Mouse (Mus musculus) stomach, postnatal 0 days (tissue): ENCODE measurements around the gene Pitpnm2. TPM values are rescaled to one million over a fixed set of nuclear protein-coding genes. Genes with fewer than 3 reads are reported as not detected.

ENCODE experiments used
- ATAC-seq: fragments of 200-750 bp; cut with Nextera tagmentation; 2 replicates; pipeline ENCODE4 v1.8.0; 2017; ENCODE audit not compliant: low FRiP score, low TSS enrichment
- DNase-seq: peaks from one replicate; pipeline ENCODE4 v3.0.0-alpha.2; 2016; ENCODE audit warnings: low spot score
- H3K27ac ChIP-seq: fragments of 300-500 bp; sonication (generic); replicated peaks from 2 replicates; pipeline ENCODE4 v1.5.1; 2014; ENCODE audit warnings: mild to moderate bottlenecking, control low read depth
- H3K27me3 ChIP-seq: fragments of 300-500 bp; sonication (generic); 2 replicates; pipeline ENCODE4 v1.6.1; 2014; ENCODE audit warnings: low read length; ENCODE audit not compliant: control insufficient read depth, insufficient read depth
- H3K36me3 ChIP-seq: fragments of 300-500 bp; sonication (generic); 2 replicates; pipeline ENCODE4 v1.6.1; 2014; ENCODE audit warnings: low read length, mixed read lengths; ENCODE audit not compliant: control insufficient read depth, insufficient read depth
- H3K4me1 ChIP-seq: fragments of 300-500 bp; sonication (generic); replicated peaks from 2 replicates; pipeline ENCODE4 v1.6.1; 2014; ENCODE audit warnings: antibody characterized with exemption; ENCODE audit not compliant: control insufficient read depth, insufficient read depth
- H3K4me2 ChIP-seq: fragments of 300-500 bp; sonication (generic); replicated peaks from 2 replicates; pipeline ENCODE4 v1.6.1; 2014; ENCODE audit warnings: low read depth, mild to moderate bottlenecking, control low read depth, moderate library complexity
- H3K4me3 ChIP-seq: fragments of 300-500 bp; sonication (generic); 2 replicates; pipeline ENCODE4 v1.5.1; 2014; ENCODE audit warnings: low read depth, low read length, control low read depth
- H3K9ac ChIP-seq: fragments of 300-500 bp; sonication (generic); 2 replicates; pipeline ENCODE4 v1.6.1; 2014; ENCODE audit warnings: mild to moderate bottlenecking, low read length, control low read depth, mixed read lengths
- H3K9me3 ChIP-seq: fragments of 300-500 bp; sonication (generic); 2 replicates; pipeline ENCODE4 v1.6.1; 2016; ENCODE audit warnings: low read length; ENCODE audit not compliant: control insufficient read depth
- CTCF ChIP-seq: IDR thresholded peaks from 2 replicates; pipeline ENCODE4 v1.5.1; 2016; ENCODE audit warnings: antibody characterized with exemption, low read depth, mild to moderate bottlenecking, moderate library complexity
- EP300 ChIP-seq: optimal IDR thresholded peaks from 2 replicates; pipeline ENCODE3; 2016; ENCODE audit warnings: antibody characterized with exemption
- WGBS: fragments of 180-500 bp; shearing (Covaris S2); extraction: QIAGEN DNeasy Blood & Tissue Kit; methylation state at CpG from one replicate; pipeline ENCODE4 v1.1.7; 2014; 5-methylcytosine and 5-hydroxymethylcytosine counted together
- polyA plus RNA-seq: library from polyadenylated mRNA; unstranded; fragments of >200 nt; fragmentation: Nextera tagmentation; extraction: Ambion mirVana; gene quantifications from 2 replicates; pipeline ENCODE4 v1.2.1, GENCODE M21; 2015

Pitpnm2 gene
- polyA plus RNA-seq, 1 experiment from 2014 or later, result 1.8 TPM

GRCm38 (mm10) chr5:124266821-124267220, 17.3 kb upstream of the Pitpnm2 start:
- 83% methylated on average over 6 of the region's 6 CpGs for WGBS
- H3K27ac ChIP-seq, result no peak overlapping the region
- no peaks in the 10 kb centered on the region for H3K9me3 ChIP-seq
- no peak overlapping the region for H3K4me2 ChIP-seq
- ATAC-seq (no peak), DNase-seq (no peak)
- no peaks in the 10 kb centered on the region for H3K27me3 ChIP-seq
- H3K4me1 ChIP-seq, result no peaks in the 10 kb centered on the region
- no peak overlapping the region for H3K4me3 ChIP-seq
- TF ChIP-seq EP300 (no peak), CTCF (no peak)
- H3K36me3 ChIP-seq, result no peaks in the 10 kb centered on the region
- H3K9ac ChIP-seq, result no peak overlapping the region

- 51% methylated on average over 4 of the region's 4 CpGs for WGBS
- H3K9me3 ChIP-seq, result no peaks in the 10 kb centered on the region
- H3K4me3 ChIP-seq, result no peak overlapping the region
- H3K27me3 ChIP-seq, result no peaks in the 10 kb centered on the region
- DNase-seq (peak; percentile 41), ATAC-seq (no peak)
- H3K4me2 ChIP-seq, result no peak overlapping the region
- no peak for TF ChIP-seq CTCF
- TF ChIP-seq EP300, result no peak
- no peak overlapping the region for H3K27ac ChIP-seq
- H3K36me3 ChIP-seq, result no peaks in the 10 kb centered on the region
- no peak overlapping the region for H3K9ac ChIP-seq
- H3K4me1 ChIP-seq, result no peaks in the 10 kb centered on the region
These were observed 13.7 kb upstream of the Pitpnm2 start for GRCm38 (mm10) chr5:124263246-124263645.

DNA sequence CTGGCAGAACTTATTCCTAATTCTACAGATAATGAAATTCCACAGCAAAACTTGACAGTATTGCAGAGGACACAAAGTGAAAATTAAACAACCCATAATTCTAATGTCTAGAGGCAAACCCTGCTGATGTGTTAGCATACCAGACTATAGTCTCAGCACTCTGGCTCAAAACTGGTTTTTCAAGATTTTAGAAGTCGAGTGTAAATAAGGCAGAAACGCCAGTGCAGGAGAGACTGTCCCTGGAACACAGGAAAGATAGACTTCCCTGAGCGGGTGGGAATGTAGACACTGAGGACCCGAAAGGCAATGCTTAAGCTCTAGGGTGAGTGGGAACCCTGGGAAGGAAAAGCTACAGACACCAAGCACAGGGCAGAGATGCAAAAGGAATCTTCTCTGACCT, 12.5 kb upstream of the Pitpnm2 start:
- ATAC-seq (no peak), DNase-seq (no peak)
- H3K27me3 ChIP-seq, result no peaks in the 10 kb centered on the region
- H3K27ac ChIP-seq, result peak overlapping the region; percentile 56; the same call in 1 of the 2 replicates
- H3K9ac ChIP-seq, result no peak overlapping the region
- H3K9me3 ChIP-seq, result no peaks in the 10 kb centered on the region
- no peak overlapping the region for H3K4me2 ChIP-seq
- H3K36me3 ChIP-seq, result no peaks in the 10 kb centered on the region
- H3K4me1 ChIP-seq, result no peaks in the 10 kb centered on the region
- no peak overlapping the region for H3K4me3 ChIP-seq
- TF ChIP-seq CTCF (no peak), EP300 (no peak)
- 63% methylated on average over 4 of the region's 4 CpGs for WGBS

DNA sequence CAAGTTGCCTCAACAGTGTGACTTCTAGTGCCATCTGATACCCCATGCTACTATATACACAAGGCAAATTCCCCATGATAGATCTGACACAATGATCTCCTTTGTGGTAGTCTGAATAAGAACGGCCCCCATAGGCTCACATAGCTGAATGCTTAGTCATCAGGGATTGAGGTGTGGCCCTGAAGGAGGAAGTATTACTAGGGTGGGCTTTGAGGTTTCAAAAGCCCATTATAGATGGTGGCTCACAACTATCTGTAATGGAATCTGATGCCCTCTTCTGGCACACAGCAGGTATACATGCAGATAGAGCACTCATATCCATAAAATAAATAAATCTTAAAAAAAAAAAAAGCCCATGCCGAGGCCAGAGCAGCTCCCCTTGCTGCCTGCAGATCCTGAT, 9.6 kb upstream of the Pitpnm2 start:
- TF ChIP-seq CTCF, result peak; percentile 55
- TF ChIP-seq EP300, result no peak
- Histone ChIP-seq H3K27ac (no peak overlapping the region), H3K4me2 (no peak overlapping the region), H3K4me1 (no peaks in the 10 kb centered on the region), H3K4me3 (no peak overlapping the region), H3K36me3 (no peaks in the 10 kb centered on the region), H3K9ac (no peak overlapping the region), H3K27me3 (no peaks in the 10 kb centered on the region), H3K9me3 (no peaks in the 10 kb centered on the region)
- no peak for DNase-seq
- ATAC-seq, result no peak
- 27% methylated on average over 2 of the region's 2 CpGs for WGBS

- no peaks in the 10 kb centered on the region for H3K36me3 ChIP-seq
- DNase-seq (no peak), ATAC-seq (no peak)
- no peaks in the 10 kb centered on the region for H3K9me3 ChIP-seq
- TF ChIP-seq EP300, result no peak
- TF ChIP-seq CTCF, result no peak
- H3K4me1 ChIP-seq, result no peaks in the 10 kb centered on the region
- H3K4me2 ChIP-seq, result no peak overlapping the region
- no peak overlapping the region for H3K4me3 ChIP-seq
- 97% methylated on average over 1 of the region's 1 CpGs for WGBS
- H3K9ac ChIP-seq, result no peak overlapping the region
- H3K27ac ChIP-seq, result no peak overlapping the region
- H3K27me3 ChIP-seq, result no peaks in the 10 kb centered on the region
These were observed 8.5 kb upstream of the Pitpnm2 start for GRCm38 (mm10) chr5:124258026-124258425.

- TF ChIP-seq CTCF (no peak), EP300 (no peak)
- no peak overlapping the region for H3K4me3 ChIP-seq
- no peaks in the 10 kb centered on the region for H3K36me3 ChIP-seq
- no peak overlapping the region for H3K27ac ChIP-seq
- H3K9me3 ChIP-seq, result no peaks in the 10 kb centered on the region
- no peaks in the 10 kb centered on the region for H3K27me3 ChIP-seq
- 91% methylated on average over 7 of the region's 7 CpGs for WGBS
- H3K4me1 ChIP-seq, result no peaks in the 10 kb centered on the region
- no peak overlapping the region for H3K9ac ChIP-seq
- no peak overlapping the region for H3K4me2 ChIP-seq
- no peak for DNase-seq
- no peak for ATAC-seq
These were observed 5.6 kb upstream of the Pitpnm2 start for GRCm38 (mm10) chr5:124255141-124255540.
